Mouse (Mus musculus) gastrocnemius, postnatal 36 days (tissue): ENCODE results near the gene Zgpat. TPM values are rescaled to one million over a fixed set of nuclear protein-coding genes. Genes with fewer than 3 reads are reported as not detected.

ENCODE experiments used
- DNase-seq, 2 experiments: peaks; one replicate each; pipeline ENCODE4 v3.0.0; 2022
- intact Hi-C: fragments of 180-260 bp; cut with DNase I; formaldehyde crosslinking; loops from one replicate; pipeline ENCODE4 v1.15.1; 2025
- total RNA-seq, 2 experiments: library from RNA; stranded (reverse); gene quantifications; 2 replicates each; pipeline ENCODE4 v1.2.3; 2021

Gene Zgpat
- total RNA-seq, 2 experiments from 2014 or later: 11.3 to 11.5 TPM

DNA sequence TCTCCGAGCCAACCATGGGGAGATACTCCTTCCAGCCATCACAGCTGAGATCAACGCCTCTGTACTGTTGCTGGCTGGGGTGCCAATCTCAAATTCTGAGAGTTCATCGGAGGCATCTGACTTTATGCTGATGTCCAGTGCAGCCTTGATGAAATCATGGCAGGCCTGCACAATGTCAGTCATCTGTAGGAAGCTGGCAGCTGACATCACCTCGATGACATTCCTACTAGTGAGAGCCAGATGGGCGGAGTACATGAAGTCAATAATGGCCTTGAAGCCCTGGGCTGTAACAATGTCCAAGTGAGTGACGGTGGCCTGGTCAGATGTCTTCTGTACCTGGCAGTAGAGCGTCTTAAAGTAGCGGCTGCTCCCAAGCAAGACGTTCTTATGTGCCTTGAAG lies 59.1 kb downstream of the Zgpat start:
- intact Hi-C loops: no loop called here
- DNase-seq: no peak

Other genes starting within 250 kb of the Zgpat start
- not detected for gene Kcnq2, start 229.6 kb upstream of the Zgpat start, total RNA-seq
- gene Eef1a2, start 207.9 kb upstream of the Zgpat start, total RNA-seq: 1,000 to 10,000 TPM; 2,073 to 2,141 TPM
- gene Ppdpf, start 177.7 kb upstream of the Zgpat start, total RNA-seq: 10 to 100 TPM; 40.4 to 45.1 TPM
- not detected for gene Ptk6, start 162.1 kb upstream of the Zgpat start, total RNA-seq
- under 1 TPM; 0.22 to 0.38 TPM for gene Srms, start 151.7 kb upstream of the Zgpat start, total RNA-seq
- not detected for gene Fndc11, start 144.9 kb upstream of the Zgpat start, total RNA-seq
- gene Helz2, start 122.9 kb upstream of the Zgpat start, total RNA-seq: 1 to 10 TPM; 2.7 to 3.3 TPM
- 10 to 100 TPM in 1 of 2 experiments, 1 to 10 TPM in 1; 7.3 to 10.6 TPM for gene Gmeb2, start 76.9 kb upstream of the Zgpat start, total RNA-seq
- gene Stmn3, start 50.4 kb upstream of the Zgpat start, total RNA-seq: under 1 TPM in 1 of 2 experiments, not detected in 1; 0.31 TPM
- 10 to 100 TPM in 1 of 2 experiments, 1 to 10 TPM in 1; 9.2 to 12.2 TPM for gene Rtel1, start 45.2 kb upstream of the Zgpat start, total RNA-seq
- 10 to 100 TPM; 21.5 to 26.1 TPM for gene Arfrp1, start 476 bp downstream of the Zgpat start, total RNA-seq
- gene Lime1, start 15.2 kb downstream of the Zgpat start, total RNA-seq: 1 to 10 TPM; 4.7 to 5.2 TPM
- gene Zbtb46, start 94.5 kb downstream of the Zgpat start, total RNA-seq: 1 to 10 TPM; 3.9 to 4.0 TPM
- not detected for gene Abhd16b, start 128.3 kb downstream of the Zgpat start, total RNA-seq
- gene Tpd52l2, start 132.2 kb downstream of the Zgpat start, total RNA-seq: 10 to 100 TPM; 41.1 to 48.7 TPM
- gene Dnajc5, start 155.6 kb downstream of the Zgpat start, total RNA-seq: 10 to 100 TPM; 43.3 to 43.9 TPM
- 10 to 100 TPM; 24.8 to 27.3 TPM for gene Uckl1, start 220.0 kb downstream of the Zgpat start, total RNA-seq
- gene Prpf6, start 226.9 kb downstream of the Zgpat start, total RNA-seq: 10 to 100 TPM; 23.0 to 29.8 TPM
- 10 to 100 TPM; 15.3 to 19.7 TPM for gene Zfp512b, start 227.9 kb downstream of the Zgpat start, total RNA-seq
- gene Samd10, start 234.3 kb downstream of the Zgpat start, total RNA-seq: 1 to 10 TPM in 1 of 2 experiments, under 1 TPM in 1; 0.69 to 1.0 TPM